Mouse (Mus musculus) c-Kit-positive CD71-positive TER-119-negative erythroid progenitor cells, embryonic 14.5 days (primary cell): ENCODE measurements around the gene Fam47e.

Experiments
- DNase-seq: peaks from one replicate; pipeline ENCODE4 v3.0.0-alpha.2; 2013; ENCODE audit warnings: low read depth

Gene Fam47e

GRCm38 (mm10) chr5:92602691-92603690 lies 48.1 kb downstream of the Fam47e start, which contains the start of gene Stbd1:
Gene Stbd1, plus strand, starts transcription at chr5:92603041.
- DNase-seq = peak; percentile 10

- no peak for DNase-seq
Observed at GRCm38 (mm10) chr5:92604452-92605247, 49.8 kb downstream of the Fam47e start.

GRCm38 (mm10) chr5:92607492-92608229 lies 52.8 kb downstream of the Fam47e start:
- no peak for DNase-seq

- no peak for DNase-seq
Observed at GRCm38 (mm10) chr5:92612756-92613155, 57.9 kb downstream of the Fam47e start.

- no peak for DNase-seq
Observed at GRCm38 (mm10) chr5:92621883-92622282, 67.0 kb downstream of the Fam47e start.

- DNase-seq = no peak
Observed at GRCm38 (mm10) chr5:92627896-92628295, 73.0 kb downstream of the Fam47e start.

GRCm38 (mm10) chr5:92633526-92633925 lies 78.7 kb downstream of the Fam47e start:
- no peak for DNase-seq

- DNase-seq = no peak
Observed at GRCm38 (mm10) chr5:92634916-92635315, 80.0 kb downstream of the Fam47e start.

- DNase-seq = no peak
Observed at GRCm38 (mm10) chr5:92635891-92636290, 81.0 kb downstream of the Fam47e start.

- no peak for DNase-seq
Observed at GRCm38 (mm10) chr5:92640861-92641260, 86.0 kb downstream of the Fam47e start.
